Comparison of ENCODE assay signal across 12 mouse cellular contexts in the genomic region with DNA sequence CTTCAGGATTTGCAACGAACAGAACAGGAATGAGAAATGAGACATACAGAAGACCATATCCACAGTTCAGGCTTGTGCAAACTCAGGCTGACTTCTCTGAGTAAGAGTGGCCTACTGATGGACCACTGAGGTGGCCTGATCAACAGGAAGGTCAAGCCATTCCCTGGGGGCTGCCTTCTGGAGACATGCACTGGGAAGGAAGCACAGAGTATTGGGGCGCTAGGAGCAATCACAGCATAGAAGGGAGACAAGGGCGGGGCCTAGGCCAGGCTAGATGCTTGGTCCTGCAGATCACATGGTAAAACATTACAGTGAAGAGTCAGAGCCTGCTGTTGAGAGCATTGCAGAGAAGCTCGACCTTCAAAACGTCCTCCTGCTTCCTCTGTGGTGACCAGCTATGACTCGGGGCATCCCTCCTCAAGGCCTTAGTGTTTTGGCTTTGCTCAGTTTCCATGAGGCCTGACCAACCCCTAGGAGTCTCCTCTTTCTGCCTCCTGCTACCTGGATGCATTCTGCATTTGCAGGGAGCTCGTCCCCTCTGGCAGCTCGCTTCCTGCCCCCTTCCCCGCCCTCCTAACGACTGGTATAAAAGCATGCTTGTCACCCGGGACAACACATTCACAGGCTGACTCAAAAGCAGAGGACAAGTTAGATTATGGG.
DNase-seq lines count a peak whose midpoint lies in the region; ATAC-seq and TF ChIP-seq lines count a peak whose summit lies in the region.
"Had no signal": no experiment of that assay in that cellular context is flagged by ENCODE, and none has a peak within 500 bp of the region (broad histone marks: within the 10 kb centered on the region; RNA-seq: fewer than 3 reads in every experiment).

No protein-coding gene starts in this region.

- peak; percentile 42 to 47 for DNase-seq in heart, adult 2 months
- DNase-seq in heart, postnatal 14 days: no peak
- DNase-seq in lung, adult 18-20 months: no peak
- no peak for DNase-seq in layer of hippocampus, adult 9-11 months
- DNase-seq: cerebellum, adult 11-12 months; right cerebral cortex, postnatal 4 days had no signal

- no peaks in the 10 kb centered on the region for H3K79me2 ChIP-seq in heart, adult 2 months (replicated peaks; ENCODE audit: control insufficient read depth, insufficient read depth, low read length)

- H3K9ac ChIP-seq in heart, adult 2 months (ENCODE audit: low read depth, low read length): no peak overlapping the region
- no peak overlapping the region for H3K9ac ChIP-seq in lung, embryonic 15.5 days
- no peak overlapping the region for H3K9ac ChIP-seq in neural tube, embryonic 15.5 days (replicated peaks)
- H3K9ac ChIP-seq: heart, embryonic 13.5 days; liver, embryonic 14.5 days had no signal

- intact Hi-C loops in heart, adult 2 months (cut with DNase I): no loop called here
- intact Hi-C loops in heart, postnatal 14 days (cut with DNase I): loop anchor here (5.0 kb wide), 1 partner anchor 133 kb away; the partner anchor contains the start of gene Artn

- H3K4me2 ChIP-seq in lung, embryonic 15.5 days: no peak overlapping the region
- no peak overlapping the region for H3K4me2 ChIP-seq in neural tube, embryonic 15.5 days
- H3K4me2 ChIP-seq: heart, embryonic 13.5 days had no signal

- no peak for TF ChIP-seq CTCF in heart, adult 2 months (IDR thresholded peaks at IDR 0.05)
- no peak for TF ChIP-seq CTCF in small intestine, adult 2 months (IDR thresholded peaks at IDR 0.05; ENCODE audit: extremely low read depth, insufficient read length, insufficient replicate concordance, low read depth, low read length)

- H3K4me1 ChIP-seq in heart, adult 2 months (ENCODE audit: control insufficient read depth, insufficient read depth, low read length): peaks cover 21% of the 10 kb centered on the region
- H3K4me1 ChIP-seq in lung, embryonic 15.5 days: peaks cover 53% of the 10 kb centered on the region
- H3K4me1 ChIP-seq in brown adipose tissue, adult 24 weeks (ENCODE audit: control insufficient read depth, insufficient read depth, insufficient read length, low read length): peaks cover 30% of the 10 kb centered on the region
- H3K4me1 ChIP-seq in small intestine, adult 2 months (ENCODE audit: control insufficient read depth, insufficient read depth, insufficient read length, low read length): peaks cover 6% of the 10 kb centered on the region; the same call in 1 of the 2 replicates
- peaks cover 18% of the 10 kb centered on the region for H3K4me1 ChIP-seq in neural tube, embryonic 15.5 days

- no peaks in the 10 kb centered on the region for H3K9me3 ChIP-seq in lung, embryonic 15.5 days
- H3K9me3 ChIP-seq in neural tube, embryonic 15.5 days (replicated peaks): no peaks in the 10 kb centered on the region
- H3K9me3 ChIP-seq: heart, embryonic 13.5 days had no signal

- H3K36me3 ChIP-seq in heart, adult 2 months (ENCODE audit: control insufficient read depth, insufficient read depth, low read length): no peaks in the 10 kb centered on the region
- no peaks in the 10 kb centered on the region for H3K36me3 ChIP-seq in lung, embryonic 15.5 days
- H3K36me3 ChIP-seq in small intestine, adult 2 months (ENCODE audit: control insufficient read depth, insufficient read depth, low read length): no peaks in the 10 kb centered on the region
- no peaks in the 10 kb centered on the region for H3K36me3 ChIP-seq in neural tube, embryonic 15.5 days
- H3K36me3 ChIP-seq: heart, embryonic 13.5 days had no signal

- TF ChIP-seq POLR2A in heart, adult 2 months (IDR thresholded peaks at IDR 0.05; ENCODE audit: insufficient read depth, low read depth, low read length): no peak
- TF ChIP-seq POLR2A in small intestine, adult 2 months (IDR thresholded peaks at IDR 0.05; ENCODE audit: low read depth, low read length): no peak

- H3K27ac ChIP-seq in heart, adult 2 months: peak overlapping the region; percentile 21; the same call in 1 of the 2 replicates
- H3K27ac ChIP-seq in lung, embryonic 15.5 days: peak overlapping the region; percentile 41
- H3K27ac ChIP-seq in brown adipose tissue, adult 24 weeks (replicated peaks; ENCODE audit: low read depth, low read length): 0 out of 2 replicates have a peak overlapping the region, but pooled peaks have one; percentile 13
- H3K27ac ChIP-seq in small intestine, adult 2 months (ENCODE audit: insufficient read depth, low read depth, low read length): peak overlapping the region; percentile 23
- no peak overlapping the region for H3K27ac ChIP-seq in neural tube, embryonic 15.5 days (replicated peaks)
- H3K27ac ChIP-seq: heart, embryonic 13.5 days; liver, embryonic 14.5 days had no signal

- no peak for TF ChIP-seq EP300 in heart, adult 2 months (IDR thresholded peaks at IDR 0.05; ENCODE audit: insufficient read depth, low read depth, low read length)

- 57% methylated on average over 11 of the region's 11 CpGs for WGBS in heart, adult 2 months
- WGBS in lung, embryonic 15.5 days: 61% methylated on average over 11 of the region's 11 CpGs
- 64% methylated on average over 11 of the region's 11 CpGs for WGBS in small intestine, adult 2 months
- WGBS in neural tube, embryonic 15.5 days: 52% methylated on average over 11 of the region's 11 CpGs

- no peak for ATAC-seq in lung, embryonic 15.5 days (ENCODE audit: borderline replicate concordance, extremely low read depth, low FRiP score, low TSS enrichment)
- ATAC-seq in neural tube, embryonic 15.5 days (ENCODE audit: low FRiP score): no peak

- no peak overlapping the region for H3K4me3 ChIP-seq in heart, adult 2 months
- no peak overlapping the region for H3K4me3 ChIP-seq in lung, embryonic 15.5 days
- H3K4me3 ChIP-seq in brown adipose tissue, adult 24 weeks (ENCODE audit: insufficient read depth, low read depth, low read length): no peak overlapping the region
- H3K4me3 ChIP-seq in small intestine, adult 2 months (ENCODE audit: low read depth, low read length): no peak overlapping the region
- no peak overlapping the region for H3K4me3 ChIP-seq in neural tube, embryonic 15.5 days (replicated peaks)
- H3K4me3 ChIP-seq: heart, embryonic 13.5 days had no signal

- H3K27me3 ChIP-seq in heart, adult 2 months (ENCODE audit: control insufficient read depth, insufficient read depth, low read length): no peaks in the 10 kb centered on the region
- no peaks in the 10 kb centered on the region for H3K27me3 ChIP-seq in lung, embryonic 15.5 days
- H3K27me3 ChIP-seq in small intestine, adult 2 months (ENCODE audit: control insufficient read depth, insufficient read depth, low read length): no peaks in the 10 kb centered on the region
- H3K27me3 ChIP-seq in neural tube, embryonic 15.5 days (replicated peaks): no peaks in the 10 kb centered on the region
- H3K27me3 ChIP-seq: heart, embryonic 13.5 days had no signal

Comparison
In these comparisons a context has a peak if more than half of its experiments do, and no peak if none do; other contexts are left out.
1. DNase-seq: peak in heart, adult 2 months (2 of 2); none in heart, postnatal 14 days (0 of 2), lung, adult 18-20 months (0 of 2) and layer of hippocampus, adult 9-11 months (single experiment).